Mouse (Mus musculus): ENCODE measurements around the gene Acot3. TPM values are rescaled to one million over a fixed set of nuclear protein-coding genes. Genes with fewer than 3 reads are reported as not detected.
"Not testable (repeated sequence)": the region's sequence is repeated elsewhere in the genome, so short reads cannot be mapped to it uniquely, and the experiment has no call there.

Acot3 gene
- 0.11 and 0.29 TPM in 2 replicates for polyA plus RNA-seq (2015; fragmentation: Nextera tagmentation; extraction: Ambion mirVana)

DNA sequence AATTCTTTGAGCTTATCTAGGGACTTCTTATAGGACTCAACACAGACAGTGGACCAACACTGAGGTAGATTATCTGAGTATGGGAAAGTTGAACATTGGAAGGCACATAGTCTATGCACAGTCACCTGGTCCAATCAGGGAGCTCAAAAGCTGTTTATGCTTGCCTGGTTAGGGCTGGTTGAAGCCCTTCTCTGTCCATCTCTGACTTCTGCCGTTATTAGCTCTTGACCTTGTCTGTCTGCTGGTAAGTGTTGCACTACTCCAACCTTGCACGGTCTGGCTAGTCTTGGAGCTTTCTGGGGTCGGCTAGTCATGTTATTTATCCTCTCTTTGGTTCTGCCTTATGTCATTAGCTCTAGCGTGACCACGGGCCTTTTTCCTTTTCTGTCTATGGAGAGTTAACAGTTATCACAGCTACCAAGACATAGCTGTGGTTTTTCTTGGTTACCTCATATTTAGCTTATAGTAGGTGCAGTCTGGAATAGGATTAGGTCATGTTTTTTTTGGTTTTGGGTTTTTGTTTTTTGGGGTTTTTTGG, at the start of gene Acot3:
Gene Acot3 (plus strand): TSS at position 208 of the 538 bp plus-strand sequence.
- no peak for ATAC-seq (ENCODE audit: low read depth)
- Histone ChIP-seq H3K9ac (ENCODE audit: low read length) (no peak within 1 kb of the TSS), H3K27ac (ENCODE audit: low read length) (no peak within 1 kb of the TSS), H3K27me3 (ENCODE audit: control insufficient read depth, insufficient read depth, low read depth, low read length) (peaks cover 2% of the 10 kb centered on the region; the same call in 1 of the 2 replicates), H3K4me2 (ENCODE audit: low read depth, low read length) (no peak within 1 kb of the TSS), H3K36me3 (ENCODE audit: control insufficient read depth, insufficient read depth, low read length) (no peaks in the 10 kb centered on the region), H3K4me3 (ENCODE audit: low read length) (no peak within 1 kb of the TSS; the same call in 1 of the 2 replicates), H3K4me1 (replicated peaks; ENCODE audit: control insufficient read depth, insufficient read depth, low read length) (peaks cover 6% of the 10 kb centered on the region; the same call in 1 of the 2 replicates), H3K9me3 (ENCODE audit: control insufficient read depth, low read length) (0 out of 2 replicates have a peak, but pooled peaks cover 2% of the 10 kb centered on the region)
- 72% methylated on average over 5 of the region's 5 CpGs for WGBS

DNA sequence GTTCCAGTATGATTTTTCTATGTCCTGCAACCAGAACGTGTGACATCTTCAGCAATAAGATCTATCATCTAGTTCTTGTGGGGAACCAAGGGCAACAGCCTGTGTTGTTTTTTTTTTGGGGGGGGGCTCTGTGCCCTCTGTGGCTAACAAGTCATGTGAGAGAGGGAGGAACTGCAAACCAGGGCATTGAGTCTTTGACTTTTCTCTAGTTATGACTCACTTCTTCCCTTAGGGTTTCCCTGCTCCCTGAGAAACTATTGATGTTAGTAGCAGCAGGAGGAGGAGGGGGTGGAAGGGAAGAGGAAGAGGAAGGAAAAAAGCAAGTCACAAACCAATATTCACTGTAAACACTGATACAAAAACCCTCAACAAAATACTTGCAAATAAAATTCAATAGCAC, 48.1 kb upstream of the Acot3 start:
- Histone ChIP-seq H3K9me3 (ENCODE audit: control insufficient read depth, low read length) (peaks cover 3% of the 10 kb centered on the region; the same call in 1 of the 2 replicates), H3K4me1 (replicated peaks; ENCODE audit: control insufficient read depth, insufficient read depth, low read length) (peaks cover 12% of the 10 kb centered on the region), H3K4me2 (ENCODE audit: low read depth, low read length) (no peak overlapping the region), H3K4me3 (ENCODE audit: low read length) (no peak overlapping the region), H3K36me3 (ENCODE audit: control insufficient read depth, insufficient read depth, low read length) (no peaks in the 10 kb centered on the region), H3K27me3 (ENCODE audit: control insufficient read depth, insufficient read depth, low read depth, low read length) (no peaks in the 10 kb centered on the region), H3K9ac (ENCODE audit: low read length) (no peak overlapping the region), H3K27ac (ENCODE audit: low read length) (no peak overlapping the region)
- no peak for ATAC-seq (ENCODE audit: low read depth)
- WGBS = 84% methylated on average over 1 of the region's 1 CpGs

DNA sequence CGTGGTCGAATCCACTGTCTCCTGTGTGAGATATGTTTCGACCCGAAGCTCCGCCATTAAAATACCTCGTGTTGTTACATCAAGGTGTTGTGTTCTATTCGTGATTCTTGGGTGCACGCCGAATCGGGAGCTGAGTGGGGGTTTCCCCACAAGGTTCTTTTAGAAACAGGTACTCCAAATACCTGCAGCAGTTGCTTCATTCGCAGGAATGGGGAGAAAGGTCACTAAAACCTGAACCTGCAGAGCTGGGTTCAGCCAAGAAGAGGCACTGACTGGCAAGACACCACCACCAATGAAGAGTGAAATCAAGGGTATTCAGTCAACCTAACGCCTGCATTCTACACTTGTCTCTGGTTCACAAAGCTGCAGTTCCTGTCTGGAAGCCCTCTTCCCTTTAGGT, 43.7 kb upstream of the Acot3 start:
- Histone ChIP-seq H3K27me3 (ENCODE audit: control insufficient read depth, insufficient read depth, low read depth, low read length) (no peaks in the 10 kb centered on the region), H3K4me3 (ENCODE audit: low read length) (no peak overlapping the region), H3K27ac (ENCODE audit: low read length) (peak overlapping the region; percentile 87), H3K9me3 (ENCODE audit: control insufficient read depth, low read length) (no peaks in the 10 kb centered on the region), H3K4me2 (ENCODE audit: low read depth, low read length) (peak overlapping the region; percentile 54), H3K9ac (ENCODE audit: low read length) (no peak overlapping the region; the same call in 1 of the 2 replicates), H3K4me1 (replicated peaks; ENCODE audit: control insufficient read depth, insufficient read depth, low read length) (peaks cover 25% of the 10 kb centered on the region), H3K36me3 (ENCODE audit: control insufficient read depth, insufficient read depth, low read length) (no peaks in the 10 kb centered on the region)
- ATAC-seq (ENCODE audit: low read depth) = no peak
- WGBS = 70% methylated on average over 12 of the region's 12 CpGs

GRCm38 (mm10) chr12:84008729-84009128, 43.2 kb upstream of the Acot3 start:
- no peaks in the 10 kb centered on the region for H3K9me3 ChIP-seq (ENCODE audit: control insufficient read depth, low read length)
- H3K36me3 ChIP-seq (ENCODE audit: control insufficient read depth, insufficient read depth, low read length) = no peaks in the 10 kb centered on the region
- peak; percentile 9; the same call in 1 of the 2 replicates for ATAC-seq (ENCODE audit: low read depth)
- H3K4me3 ChIP-seq (ENCODE audit: low read length) = peak overlapping the region; percentile 54
- H3K27me3 ChIP-seq (ENCODE audit: control insufficient read depth, insufficient read depth, low read depth, low read length) = no peaks in the 10 kb centered on the region
- H3K4me1 ChIP-seq (replicated peaks; ENCODE audit: control insufficient read depth, insufficient read depth, low read length) = peaks cover 29% of the 10 kb centered on the region
- 38% methylated on average over 8 of the region's 8 CpGs for WGBS
- H3K4me2 ChIP-seq (ENCODE audit: low read depth, low read length) = peak overlapping the region; percentile 54
- peak overlapping the region; percentile 68 for H3K9ac ChIP-seq (ENCODE audit: low read length)
- H3K27ac ChIP-seq (ENCODE audit: low read length) = peak overlapping the region; percentile 87

DNA sequence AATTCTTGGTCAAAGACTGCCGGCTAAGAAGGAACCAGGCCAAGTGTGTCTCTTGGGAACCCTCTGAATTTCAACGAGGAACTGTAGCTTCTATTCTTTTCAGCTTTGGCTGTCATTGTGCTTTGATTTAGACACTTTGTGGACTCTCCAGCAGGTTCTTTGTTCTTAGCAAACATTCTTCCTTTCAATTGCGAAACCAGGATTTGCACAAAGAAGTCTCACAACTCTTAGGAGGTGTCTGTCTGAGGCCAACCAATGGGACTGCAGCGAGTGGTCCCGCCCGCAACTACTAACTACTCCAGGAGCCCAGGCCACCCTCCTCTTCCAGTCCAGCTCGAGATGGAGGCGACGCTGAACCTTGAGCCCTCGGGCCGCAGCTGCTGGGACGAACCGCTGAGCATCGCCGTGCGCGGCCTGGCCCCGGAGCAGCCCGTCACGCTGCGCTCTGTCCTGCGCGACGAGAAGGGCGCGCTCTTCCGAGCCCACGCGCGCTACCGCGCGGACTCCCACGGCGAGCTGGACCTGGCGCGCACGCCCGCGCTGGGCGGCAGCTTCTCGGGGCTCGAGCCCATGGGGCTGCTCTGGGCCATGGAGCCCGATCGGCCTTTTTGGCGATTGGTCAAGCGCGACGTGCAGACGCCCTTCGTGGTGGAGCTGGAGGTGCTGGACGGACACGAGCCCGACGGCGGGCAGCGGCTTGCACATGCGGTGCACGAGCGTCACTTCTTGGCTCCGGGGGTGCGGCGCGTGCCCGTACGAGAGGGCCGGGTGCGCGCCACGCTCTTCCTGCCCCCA, 42.6 kb upstream of the Acot3 start, which contains the start of gene Acot1:
Gene Acot1 (plus strand): TSS at position 320 of the 795 bp plus-strand sequence.
- Histone ChIP-seq H3K4me1 (replicated peaks; ENCODE audit: control insufficient read depth, insufficient read depth, low read length) (peaks cover 29% of the 10 kb centered on the region), H3K9ac (ENCODE audit: low read length) (peak within 1 kb of the TSS; percentile 68), H3K27ac (ENCODE audit: low read length) (peak within 1 kb of the TSS; percentile 87), H3K4me3 (ENCODE audit: low read length) (peak within 1 kb of the TSS; percentile 54), H3K4me2 (ENCODE audit: low read depth, low read length) (peak within 1 kb of the TSS; percentile 54)
- not testable (repeated sequence) for H3K36me3 ChIP-seq (ENCODE audit: control insufficient read depth, insufficient read depth, low read length); H3K27me3 ChIP-seq (ENCODE audit: control insufficient read depth, insufficient read depth, low read depth, low read length); H3K9me3 ChIP-seq (ENCODE audit: control insufficient read depth, low read length)
- peak; percentile 98 for ATAC-seq (ENCODE audit: low read depth)
- WGBS = 1% methylated on average over 48 of the region's 70 CpGs

GRCm38 (mm10) chr12:84010201-84010600, 41.7 kb upstream of the Acot3 start:
- Histone ChIP-seq H3K27ac (ENCODE audit: low read length) (no peak overlapping the region), H3K9me3 (ENCODE audit: control insufficient read depth, low read length) (no peaks in the 10 kb centered on the region), H3K4me2 (ENCODE audit: low read depth, low read length) (peak overlapping the region; percentile 54), H3K9ac (ENCODE audit: low read length) (peak overlapping the region; percentile 68), H3K36me3 (ENCODE audit: control insufficient read depth, insufficient read depth, low read length) (no peaks in the 10 kb centered on the region), H3K4me1 (replicated peaks; ENCODE audit: control insufficient read depth, insufficient read depth, low read length) (peaks cover 29% of the 10 kb centered on the region), H3K27me3 (ENCODE audit: control insufficient read depth, insufficient read depth, low read depth, low read length) (no peaks in the 10 kb centered on the region), H3K4me3 (ENCODE audit: low read length) (peak overlapping the region; percentile 54)
- no peak for ATAC-seq (ENCODE audit: low read depth)
- WGBS = 50% methylated on average over 3 of the region's 3 CpGs

DNA sequence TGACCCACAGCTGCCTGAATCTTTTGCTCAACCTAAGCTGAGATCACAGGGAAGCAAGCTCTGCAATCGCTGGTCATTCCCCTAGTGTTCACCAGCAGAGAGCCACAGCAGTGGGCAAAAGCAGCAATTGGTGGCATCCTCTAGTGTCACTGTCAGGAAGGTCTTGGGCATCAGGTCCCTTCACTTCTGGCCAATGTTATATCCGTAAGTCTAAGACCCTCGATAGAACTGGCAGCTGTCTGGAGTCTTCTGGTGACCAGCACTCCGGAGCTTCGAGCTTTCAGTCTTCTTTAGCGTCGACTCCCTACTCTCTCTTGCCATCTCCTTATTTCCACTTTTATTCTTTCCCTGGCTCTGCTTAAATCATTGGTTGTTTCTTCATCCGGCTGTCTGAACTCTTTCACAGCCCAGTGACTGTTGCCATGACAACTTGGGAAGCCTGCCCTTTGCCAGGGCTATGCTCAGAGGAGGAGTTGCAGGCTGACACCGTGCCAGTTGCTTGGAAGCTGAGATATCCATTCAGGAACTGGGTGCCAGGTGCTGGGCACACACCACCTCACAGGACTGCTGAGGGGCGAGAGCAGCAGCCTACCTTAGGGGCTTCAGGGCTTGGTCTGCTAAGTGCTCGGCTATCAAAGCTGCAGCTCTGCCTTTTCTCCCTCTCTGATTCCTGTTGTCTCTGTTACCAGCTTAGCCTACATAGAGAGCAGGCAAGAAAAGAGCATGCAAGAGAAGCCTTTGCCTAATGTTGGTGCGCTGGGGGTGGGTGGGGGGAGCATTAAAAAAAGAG, 40.5 kb upstream of the Acot3 start:
- H3K27ac ChIP-seq (ENCODE audit: low read length) = peak overlapping the region; percentile 49
- H3K4me3 ChIP-seq (ENCODE audit: low read length) = peak overlapping the region; percentile 54
- H3K4me1 ChIP-seq (replicated peaks; ENCODE audit: control insufficient read depth, insufficient read depth, low read length) = peaks cover 29% of the 10 kb centered on the region
- 26% methylated on average over 12 of the region's 12 CpGs for WGBS
- H3K36me3 ChIP-seq (ENCODE audit: control insufficient read depth, insufficient read depth, low read length) = no peaks in the 10 kb centered on the region
- ATAC-seq (ENCODE audit: low read depth) = peak; percentile 61
- peak overlapping the region; percentile 16; the same call in 1 of the 2 replicates for H3K9ac ChIP-seq (ENCODE audit: low read length)
- no peaks in the 10 kb centered on the region for H3K9me3 ChIP-seq (ENCODE audit: control insufficient read depth, low read length)
- H3K4me2 ChIP-seq (ENCODE audit: low read depth, low read length) = peak overlapping the region; percentile 54
- H3K27me3 ChIP-seq (ENCODE audit: control insufficient read depth, insufficient read depth, low read depth, low read length) = no peaks in the 10 kb centered on the region

DNA sequence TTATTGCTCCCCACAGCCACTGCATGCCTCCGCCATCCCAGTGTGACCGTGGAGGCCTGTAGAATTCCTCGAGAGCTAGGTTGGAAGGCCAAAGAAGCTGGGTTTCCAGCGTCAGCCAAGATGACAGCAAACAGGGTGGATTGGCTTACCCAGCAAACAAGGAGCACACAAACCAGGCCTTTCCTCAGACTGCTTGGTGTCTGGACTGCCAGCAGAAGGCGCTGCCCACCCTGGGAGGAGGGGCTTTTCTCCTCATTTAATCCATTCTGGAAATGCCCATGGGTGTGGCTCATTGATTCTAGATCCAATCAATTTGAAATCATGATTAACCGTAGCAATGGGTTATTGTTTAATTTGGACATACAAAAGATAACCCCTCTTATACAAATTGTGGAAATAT, 38.8 kb upstream of the Acot3 start:
- H3K4me2 ChIP-seq (ENCODE audit: low read depth, low read length) = no peak overlapping the region

GRCm38 (mm10) chr12:84013701-84014100, 38.2 kb upstream of the Acot3 start:
- peaks cover 24% of the 10 kb centered on the region for H3K4me1 ChIP-seq (replicated peaks; ENCODE audit: control insufficient read depth, insufficient read depth, low read length)
- H3K4me2 ChIP-seq (ENCODE audit: low read depth, low read length) = no peak overlapping the region
- ATAC-seq (ENCODE audit: low read depth) = no peak
- peaks cover 4% of the 10 kb centered on the region; the same call in 1 of the 2 replicates for H3K36me3 ChIP-seq (ENCODE audit: control insufficient read depth, insufficient read depth, low read length)
- no peak overlapping the region for H3K9ac ChIP-seq (ENCODE audit: low read length)
- no peaks in the 10 kb centered on the region for H3K9me3 ChIP-seq (ENCODE audit: control insufficient read depth, low read length)
- H3K4me3 ChIP-seq (ENCODE audit: low read length) = no peak overlapping the region
- H3K27ac ChIP-seq (ENCODE audit: low read length) = no peak overlapping the region
- 94% methylated on average over 7 of the region's 7 CpGs for WGBS
- no peaks in the 10 kb centered on the region for H3K27me3 ChIP-seq (ENCODE audit: control insufficient read depth, insufficient read depth, low read depth, low read length)

More for the DNA sequence above, 38.8 kb upstream of the Acot3 start:
- WGBS = 66% methylated on average over 6 of the region's 6 CpGs
- no peak overlapping the region for H3K4me3 ChIP-seq (ENCODE audit: low read length)
- H3K27ac ChIP-seq (ENCODE audit: low read length) = no peak overlapping the region
- H3K27me3 ChIP-seq (ENCODE audit: control insufficient read depth, insufficient read depth, low read depth, low read length) = no peaks in the 10 kb centered on the region
- H3K9me3 ChIP-seq (ENCODE audit: control insufficient read depth, low read length) = no peaks in the 10 kb centered on the region
- ATAC-seq (ENCODE audit: low read depth) = no peak
- H3K4me1 ChIP-seq (replicated peaks; ENCODE audit: control insufficient read depth, insufficient read depth, low read length) = peaks cover 29% of the 10 kb centered on the region
- H3K9ac ChIP-seq (ENCODE audit: low read length) = no peak overlapping the region
- peaks cover 4% of the 10 kb centered on the region; the same call in 1 of the 2 replicates for H3K36me3 ChIP-seq (ENCODE audit: control insufficient read depth, insufficient read depth, low read length)
